Mouse (Mus musculus) lung, postnatal 4 days (tissue): ENCODE measurements around the gene Actl11.

Experiments used
- DNase-seq, 2 experiments: peaks; one replicate each; pipeline ENCODE4 v3.0.0; 2021

Actl11 gene

GRCm38 (mm10) chr9:107928169-107928568 is at the start of gene Actl11:
Actl11 (plus strand) TSS chr9:107928469.
- DNase-seq, result no peak

- no peak for DNase-seq
Measured at GRCm38 (mm10) chr9:107880411-107880810, 47.9 kb upstream of the Actl11 start.

GRCm38 (mm10) chr9:107887804-107888266 is 40.4 kb upstream of the Actl11 start, which contains the start of gene Mon1a:
Mon1a (plus strand) TSS chr9:107888151.
- peak; percentile 90 to 94 for DNase-seq

- DNase-seq, result no peak
Measured at GRCm38 (mm10) chr9:107888267-107888850, 39.9 kb upstream of the Actl11 start.

GRCm38 (mm10) chr9:107890260-107890659 is 38.0 kb upstream of the Actl11 start:
- DNase-seq, result no peak

- peak in 1 of 2 experiments; percentile 28 for DNase-seq
Measured at GRCm38 (mm10) chr9:107891023-107891422, 37.2 kb upstream of the Actl11 start.

- no peak for DNase-seq
Measured at GRCm38 (mm10) chr9:107898563-107898962, 29.7 kb upstream of the Actl11 start.

- DNase-seq, result no peak
Measured at GRCm38 (mm10) chr9:107899855-107900254, 28.4 kb upstream of the Actl11 start.

- DNase-seq, result peak; percentile 72
Measured at GRCm38 (mm10) chr9:107900840-107901626, 27.2 kb upstream of the Actl11 start.

GRCm38 (mm10) chr9:107901627-107901914 is 26.7 kb upstream of the Actl11 start:
- DNase-seq, result no peak

GRCm38 (mm10) chr9:107904726-107905125 is 23.5 kb upstream of the Actl11 start:
- peak; percentile 83 to 92 for DNase-seq

- DNase-seq, result peak; percentile 83 to 90
Measured at GRCm38 (mm10) chr9:107906252-107906966, 21.9 kb upstream of the Actl11 start, which contains the start of gene Mst1r. Mst1r (plus strand) TSS chr9:107906873.

- no peak for DNase-seq
Measured at GRCm38 (mm10) chr9:107906967-107907800, 21.1 kb upstream of the Actl11 start.

GRCm38 (mm10) chr9:107907801-107908120 is 20.5 kb upstream of the Actl11 start:
- no peak for DNase-seq

- DNase-seq, result peak in 1 of 2 experiments; percentile 25
Measured at GRCm38 (mm10) chr9:107908410-107909158, 19.7 kb upstream of the Actl11 start.

- no peak for DNase-seq
Measured at GRCm38 (mm10) chr9:107910025-107910769, 18.1 kb upstream of the Actl11 start.

- DNase-seq, result no peak
Measured at GRCm38 (mm10) chr9:107914764-107915420, 13.4 kb upstream of the Actl11 start.

- no peak for DNase-seq
Measured at GRCm38 (mm10) chr9:107917895-107918608, 10.2 kb upstream of the Actl11 start.

- no peak for DNase-seq
Measured at GRCm38 (mm10) chr9:107918884-107919283, 9.4 kb upstream of the Actl11 start.

GRCm38 (mm10) chr9:107919441-107919840 is 8.8 kb upstream of the Actl11 start:
- DNase-seq, result no peak
